Mouse (Mus musculus) ES-E14 (cell line): ENCODE data around the gene Gsdma3.

Experiments
- CHD2 ChIP-seq: IDR thresholded peaks from 2 replicates; pipeline ENCODE4 v1.6.1; 2014; ENCODE audit warnings: mild to moderate bottlenecking, low read depth, low read length, inconsistent platforms
- MAFK ChIP-seq: IDR thresholded peaks from 2 replicates; pipeline ENCODE4 v1.6.1; 2014; ENCODE audit warnings: mild to moderate bottlenecking, low read depth, low read length, inconsistent platforms; ENCODE audit not compliant: insufficient read depth
- ZC3H11A ChIP-seq: IDR thresholded peaks from 2 replicates; pipeline ENCODE4 v1.6.1; 2012; ENCODE audit warnings: low read depth, mild to moderate bottlenecking, inconsistent platforms, low read length, borderline replicate concordance
- ZNF384 ChIP-seq: IDR thresholded peaks from 2 replicates; pipeline ENCODE4 v1.6.1; 2012; ENCODE audit warnings: low read depth, low read length, inconsistent platforms

DNA sequence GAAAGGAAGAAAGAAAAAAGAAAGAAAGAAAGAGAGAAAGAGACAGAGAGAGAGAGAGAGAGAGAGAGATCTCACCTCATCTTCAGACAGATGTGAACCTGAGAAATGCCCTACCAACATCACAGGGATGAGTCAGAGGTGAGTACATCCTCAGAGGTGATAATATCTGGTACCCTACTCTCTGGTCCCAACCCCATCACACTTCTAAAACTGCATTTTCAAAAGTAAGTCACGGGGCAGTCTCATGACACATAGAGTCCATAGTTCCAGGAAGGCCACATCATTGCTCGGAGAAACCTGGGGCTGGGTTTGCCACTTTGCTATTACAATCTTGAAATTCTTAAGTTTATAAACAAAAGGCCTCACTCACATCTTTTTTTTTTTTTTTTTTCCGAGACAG is 30.2 kb upstream of the Gsdma3 start:
- TF ChIP-seq ZC3H11A = no peak
- TF ChIP-seq ZNF384 = no peak
- no peak for TF ChIP-seq CHD2
- no peak for TF ChIP-seq MAFK
